ENCODE assay signal across 7 mouse cellular contexts in the genomic region with DNA sequence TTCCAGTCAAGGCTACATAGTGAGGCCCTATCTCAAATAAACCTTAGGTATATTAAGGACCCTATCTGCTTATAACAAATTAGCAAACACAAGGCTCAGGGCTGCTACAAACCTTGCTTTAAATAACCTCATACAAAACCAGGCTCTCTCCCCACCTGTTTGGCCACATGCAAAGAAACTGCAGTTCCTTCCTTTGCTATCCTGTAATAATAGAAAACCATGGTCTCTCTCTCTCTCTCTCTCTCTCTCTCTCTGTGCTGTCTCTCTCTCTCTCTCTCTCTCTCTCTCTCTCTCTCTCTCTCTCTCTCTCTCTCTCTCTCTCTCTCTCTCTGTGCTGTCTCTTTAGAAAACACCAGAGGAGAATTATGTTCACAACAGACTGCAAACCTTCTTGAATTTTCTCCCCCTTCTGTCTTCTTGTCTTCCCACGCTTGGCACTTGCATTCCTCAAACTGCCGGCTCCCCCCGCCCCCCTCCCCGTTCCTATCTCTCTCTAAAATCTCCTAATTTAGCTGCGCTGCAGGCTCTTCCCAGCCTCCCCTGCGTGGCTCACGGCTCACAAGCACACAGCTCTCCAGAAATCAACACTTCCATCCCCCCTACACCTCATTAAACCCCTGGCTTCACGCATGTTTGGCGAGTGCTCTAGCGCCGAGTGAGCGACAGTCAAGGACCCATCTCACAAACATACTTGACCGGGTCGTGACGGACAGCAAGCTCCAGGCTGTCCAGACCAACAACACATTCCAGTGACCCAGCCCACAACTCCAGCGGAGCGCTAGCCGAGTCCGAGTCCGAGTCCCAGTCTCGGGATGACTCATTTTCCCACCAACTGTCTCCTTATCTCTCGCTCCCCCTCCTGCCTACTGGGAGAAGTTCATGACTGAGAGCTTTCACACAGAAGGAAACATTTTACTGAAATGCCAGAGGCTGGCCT. TPM values are rescaled to one million over a fixed set of nuclear protein-coding genes. Genes with fewer than 3 reads are reported as not detected.
A peak's percentile ranks its signal among the peaks of the same experiment; 100 is the strongest.
DNase-seq lines count a peak whose midpoint lies in the region; ATAC-seq lines count a peak whose summit lies in the region.

No protein-coding gene starts in this region.

- H3K9me3 ChIP-seq in embryonic facial prominence, embryonic 12.5 days: no peaks in the 10 kb centered on the region
- no peaks in the 10 kb centered on the region for H3K9me3 ChIP-seq in midbrain, embryonic 10.5 days (replicated peaks)

- intact Hi-C loops in left cerebral cortex, postnatal 4 days (cut with DNase I): no loop called here

- H3K27ac ChIP-seq in embryonic facial prominence, embryonic 12.5 days: peak overlapping the region; percentile 77
- H3K27ac ChIP-seq in midbrain, embryonic 10.5 days (replicated peaks): peak overlapping the region; percentile 65

- DNase-seq in adrenal gland, postnatal 10 days: peak; percentile 78
- DNase-seq in heart, adult 11 months: peak; percentile 98
- DNase-seq in kidney, adult 11 months: peak; percentile 65
- peak; percentile 69 for DNase-seq in left cerebral cortex, postnatal 4 days
- peak; percentile 79 for DNase-seq in midbrain, embryonic 10.5 days (ENCODE audit: low spot score)
- DNase-seq in skeletal muscle tissue, adult 2 months (ENCODE audit: low read depth, low spot score): peak; percentile 62

- H3K9ac ChIP-seq in embryonic facial prominence, embryonic 12.5 days: peak overlapping the region; percentile 52

- H3K27me3 ChIP-seq in embryonic facial prominence, embryonic 12.5 days: no peaks in the 10 kb centered on the region
- peaks cover 12% of the 10 kb centered on the region for H3K27me3 ChIP-seq in midbrain, embryonic 10.5 days (ENCODE audit: low read depth, poor library complexity, severe bottlenecking)

- no peaks in the 10 kb centered on the region for H3K36me3 ChIP-seq in embryonic facial prominence, embryonic 12.5 days
- H3K36me3 ChIP-seq in midbrain, embryonic 10.5 days: no peaks in the 10 kb centered on the region

- WGBS in embryonic facial prominence, embryonic 12.5 days: under 1% methylated on average over 22 of the region's 22 CpGs
- WGBS in midbrain, embryonic 10.5 days: under 1% methylated on average over 22 of the region's 22 CpGs

- ATAC-seq in embryonic facial prominence, embryonic 12.5 days (ENCODE audit: insufficient number of reproducible peaks, insufficient read depth, low FRiP score, low TSS enrichment): peak; percentile 30; the same call in 1 of the 2 replicates

- H3K4me3 ChIP-seq in embryonic facial prominence, embryonic 12.5 days: peak overlapping the region; percentile 32
- peak overlapping the region; percentile 51 for H3K4me3 ChIP-seq in midbrain, embryonic 10.5 days

- peak overlapping the region; percentile 76 for H3K4me2 ChIP-seq in embryonic facial prominence, embryonic 12.5 days (replicated peaks)

- peaks cover 35% of the 10 kb centered on the region for H3K4me1 ChIP-seq in embryonic facial prominence, embryonic 12.5 days
- peaks cover 36% of the 10 kb centered on the region for H3K4me1 ChIP-seq in midbrain, embryonic 10.5 days

RNA-seq across cellular contexts. Expression of gene Srsf9, which starts 7.7 kb away (rescaled TPM):
- 10 to 100 TPM; 67.1 to 70.7 TPM for total RNA-seq in adrenal gland, postnatal 10 days (2021)
- polyA plus RNA-seq in embryonic facial prominence, embryonic 12.5 days (2016; fragmentation: Nextera tagmentation; extraction: Ambion mirVana): 418 and 420 TPM in 2 replicates
- total RNA-seq in left cerebral cortex, postnatal 4 days (2021): 10 to 100 TPM; 58.7 to 59.4 TPM
- 396 and 421 TPM in 2 replicates for polyA plus RNA-seq in midbrain, embryonic 10.5 days (2016; fragmentation: Nextera tagmentation; extraction: Ambion mirVana)

RNA-seq across cellular contexts. Expression of gene Dynll1, which starts 18.5 kb away (rescaled TPM):
- total RNA-seq in adrenal gland, postnatal 10 days (2021): 100 to 1,000 TPM; 243 to 258 TPM
- polyA plus RNA-seq in embryonic facial prominence, embryonic 12.5 days (2016; fragmentation: Nextera tagmentation; extraction: Ambion mirVana): 1,589 and 1,712 TPM in 2 replicates
- total RNA-seq in left cerebral cortex, postnatal 4 days (2021): 100 to 1,000 TPM; 678 to 766 TPM
- 1,606 and 1,767 TPM in 2 replicates for polyA plus RNA-seq in midbrain, embryonic 10.5 days (2016; fragmentation: Nextera tagmentation; extraction: Ambion mirVana)

RNA-seq across cellular contexts. Expression of gene Gatc, which starts 21.7 kb away (rescaled TPM):
- total RNA-seq in adrenal gland, postnatal 10 days (2021): 10 to 100 TPM; 19.1 to 20.1 TPM
- polyA plus RNA-seq in embryonic facial prominence, embryonic 12.5 days (2016; fragmentation: Nextera tagmentation; extraction: Ambion mirVana): 29.0 and 30.0 TPM in 2 replicates
- 10 to 100 TPM; 29.6 to 29.7 TPM for total RNA-seq in left cerebral cortex, postnatal 4 days (2021)
- 36.9 and 41.3 TPM in 2 replicates for polyA plus RNA-seq in midbrain, embryonic 10.5 days (2016; fragmentation: Nextera tagmentation; extraction: Ambion mirVana)

RNA-seq across cellular contexts. Expression of gene Triap1, which starts 21.8 kb away (rescaled TPM):
- 10 to 100 TPM; 28.5 to 30.1 TPM for total RNA-seq in adrenal gland, postnatal 10 days (2021)
- polyA plus RNA-seq in embryonic facial prominence, embryonic 12.5 days (2016; fragmentation: Nextera tagmentation; extraction: Ambion mirVana): 55.5 and 56.7 TPM in 2 replicates
- total RNA-seq in left cerebral cortex, postnatal 4 days (2021): 10 to 100 TPM; 30.3 to 30.5 TPM
- polyA plus RNA-seq in midbrain, embryonic 10.5 days (2016; fragmentation: Nextera tagmentation; extraction: Ambion mirVana): 56.4 and 60.8 TPM in 2 replicates

RNA-seq across cellular contexts. Expression of gene Cox6a1, which starts 29.5 kb away (rescaled TPM):
- 1,000 to 10,000 TPM; 1,718 to 1,856 TPM for total RNA-seq in adrenal gland, postnatal 10 days (2021)
- 652 and 721 TPM in 2 replicates for polyA plus RNA-seq in embryonic facial prominence, embryonic 12.5 days (2016; fragmentation: Nextera tagmentation; extraction: Ambion mirVana)
- total RNA-seq in left cerebral cortex, postnatal 4 days (2021): 100 to 1,000 TPM; 489 to 518 TPM
- 861 and 874 TPM in 2 replicates for polyA plus RNA-seq in midbrain, embryonic 10.5 days (2016; fragmentation: Nextera tagmentation; extraction: Ambion mirVana)

Comparison
In these comparisons a context has a peak if more than half of its experiments do, and no peak if none do; other contexts are left out.
1. Peak in every context shown above with its lines: DNase-seq, ATAC-seq, H3K4me3 ChIP-seq and H3K27ac ChIP-seq.